Mouse (Mus musculus) leukemia stem cell, adult 10-12 weeks (primary cell): Measurements from ENCODE around the gene A830031A19Rik. TPM values are rescaled to one million over a fixed set of nuclear protein-coding genes. Genes with fewer than 3 reads are reported as not detected.

Experiments
- polyA plus RNA-seq: library from polyadenylated mRNA; stranded (reverse); fragments of >175 nt; gene quantifications from 2 replicates; pipeline ENCODE4 v1.2.3, GENCODE M21; 2012; ENCODE audit warnings: low replicate concordance

The A830031A19Rik gene
- not detected in 2 replicates for polyA plus RNA-seq

DNA sequence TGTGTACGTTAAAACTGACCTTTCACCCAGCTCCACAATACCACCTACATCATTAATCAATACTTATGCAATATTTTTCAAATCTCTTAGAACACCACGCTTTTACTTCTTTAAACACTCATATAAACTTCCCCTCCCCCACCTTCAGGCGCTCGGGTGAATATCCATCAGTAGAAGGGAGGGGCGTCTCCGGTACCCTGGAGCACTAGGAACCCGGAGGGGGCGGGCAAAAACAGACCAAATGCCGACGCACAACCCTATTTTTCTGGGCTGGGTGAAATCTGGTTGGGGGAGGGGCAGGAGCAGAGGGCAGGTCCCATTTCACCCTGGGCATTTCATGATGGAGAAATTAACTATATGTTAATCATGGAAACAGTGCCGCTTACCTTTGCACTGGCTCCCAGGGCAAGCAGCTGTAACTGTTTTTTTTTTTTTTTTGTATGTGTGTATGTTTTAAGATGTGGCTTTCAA lies at the start of gene A830031A19Rik:
A830031A19Rik (minus strand) TSS at position 421 of the 471 bp plus-strand sequence.

DNA sequence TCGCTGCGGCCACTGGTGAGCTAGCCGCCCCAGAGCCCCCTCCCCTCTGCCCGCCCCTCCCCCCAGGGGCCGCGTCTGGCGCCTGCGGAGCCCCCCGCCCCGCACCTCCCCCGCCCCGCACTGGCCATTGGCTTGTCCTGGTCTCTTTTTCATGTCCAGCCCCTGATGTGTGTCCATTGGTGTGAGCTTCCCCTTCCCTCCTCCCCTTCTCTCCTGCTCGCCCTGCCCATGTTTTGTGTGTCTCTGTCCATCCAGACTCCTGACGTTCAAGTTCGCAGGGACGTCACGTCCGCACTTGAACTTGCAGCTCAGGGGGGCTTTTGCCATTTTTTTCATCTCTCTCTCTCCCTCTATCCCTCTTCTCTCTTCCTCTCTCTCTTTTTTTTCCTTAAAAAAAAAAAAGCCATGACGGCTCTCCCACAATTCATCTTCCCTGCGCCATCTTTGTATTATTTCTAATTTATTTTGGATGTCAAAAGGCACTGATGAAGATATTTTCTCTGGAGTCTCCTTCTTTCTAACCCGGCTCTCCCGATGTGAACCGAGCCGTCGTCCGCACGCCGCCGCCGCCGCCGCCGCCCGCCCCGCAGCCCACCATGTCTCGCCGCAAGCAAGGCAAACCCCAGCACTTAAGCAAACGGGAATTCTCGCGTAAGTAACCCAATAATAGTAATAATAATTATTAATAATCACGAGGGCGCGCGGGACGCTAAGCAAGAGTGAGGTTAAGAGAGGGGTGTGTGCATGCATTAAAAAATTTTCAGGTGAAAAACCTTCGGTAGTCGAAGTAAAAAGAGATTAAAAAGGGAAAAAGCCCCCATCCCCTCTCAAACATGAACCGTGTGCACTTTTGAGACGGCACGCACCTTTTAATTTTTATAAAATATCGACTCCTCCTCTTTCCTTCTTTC lies 3.2 kb upstream of the A830031A19Rik start, which contains the start of gene Bcl11a:
Bcl11a (plus strand) TSS at position 262 of the 911 bp plus-strand sequence.

Other genes starting within 250 kb of the A830031A19Rik start
- gene Papolg, start 179.8 kb downstream of the A830031A19Rik start, polyA plus RNA-seq: 0.17 and 0.99 TPM in 2 replicates
- 85.8 and 101 TPM in 2 replicates for gene Bcl11a, start 3.0 kb upstream of the A830031A19Rik start, polyA plus RNA-seq